Mouse (Mus musculus) c-Kit-positive CD71-negative TER-119-negative erythroid progenitor cells, embryonic 14.5 days (primary cell): ENCODE results near the gene Ifng.

ENCODE experiments used
- DNase-seq: peaks from one replicate; pipeline ENCODE4 v3.0.0-alpha.2; 2013; ENCODE audit warnings: low read depth

Gene Ifng

GRCm38 (mm10) chr10:118480118-118480517 is 39.3 kb downstream of the Ifng start:
- DNase-seq = no peak

- DNase-seq = peak; percentile 42
Measured at GRCm38 (mm10) chr10:118480793-118481192, 39.9 kb downstream of the Ifng start.

- no peak for DNase-seq
Measured at GRCm38 (mm10) chr10:118494109-118494508, 53.3 kb downstream of the Ifng start.

- no peak for DNase-seq
Measured at GRCm38 (mm10) chr10:118495362-118495761, 54.5 kb downstream of the Ifng start.
